Mouse (Mus musculus) R1 (cell line): ENCODE data around the gene Olfml3.

Experiments
- DNase-seq: peaks from one replicate; pipeline ENCODE4 v3.0.0-alpha.2; 2018; ENCODE audit warnings: low read depth, low spot score

Gene Olfml3

GRCm38 (mm10) chr3:103740342-103740741 is 2.5 kb upstream of the Olfml3 start:
- DNase-seq = peak; percentile 60

DNA sequence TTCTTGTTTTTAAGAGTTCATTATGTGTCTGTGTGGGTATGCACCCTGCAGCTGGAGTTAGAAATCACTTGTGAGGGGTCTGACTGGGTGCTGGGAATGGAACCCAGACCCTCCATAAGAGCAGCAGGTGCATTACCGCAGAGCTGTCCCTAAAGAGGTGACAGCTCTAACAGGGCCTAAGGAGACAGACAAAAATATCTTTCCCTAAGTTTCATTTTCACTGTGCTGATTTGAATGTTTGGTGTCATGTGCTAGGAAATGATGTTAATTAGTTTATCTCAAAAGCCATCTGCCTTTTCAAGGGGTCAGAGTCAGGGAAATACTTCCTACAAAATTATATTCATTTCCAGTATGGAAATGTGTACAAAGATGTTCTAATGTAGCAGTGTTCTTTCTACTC is 1.5 kb upstream of the Olfml3 start, which contains the start of gene Gm10964:
Gm10964 (plus strand) TSS at position 38 of the 400 bp plus-strand sequence.
- DNase-seq = no peak

- DNase-seq = no peak
Observed at GRCm38 (mm10) chr3:103737061-103737754, 593 bp downstream of the Olfml3 start.

DNA sequence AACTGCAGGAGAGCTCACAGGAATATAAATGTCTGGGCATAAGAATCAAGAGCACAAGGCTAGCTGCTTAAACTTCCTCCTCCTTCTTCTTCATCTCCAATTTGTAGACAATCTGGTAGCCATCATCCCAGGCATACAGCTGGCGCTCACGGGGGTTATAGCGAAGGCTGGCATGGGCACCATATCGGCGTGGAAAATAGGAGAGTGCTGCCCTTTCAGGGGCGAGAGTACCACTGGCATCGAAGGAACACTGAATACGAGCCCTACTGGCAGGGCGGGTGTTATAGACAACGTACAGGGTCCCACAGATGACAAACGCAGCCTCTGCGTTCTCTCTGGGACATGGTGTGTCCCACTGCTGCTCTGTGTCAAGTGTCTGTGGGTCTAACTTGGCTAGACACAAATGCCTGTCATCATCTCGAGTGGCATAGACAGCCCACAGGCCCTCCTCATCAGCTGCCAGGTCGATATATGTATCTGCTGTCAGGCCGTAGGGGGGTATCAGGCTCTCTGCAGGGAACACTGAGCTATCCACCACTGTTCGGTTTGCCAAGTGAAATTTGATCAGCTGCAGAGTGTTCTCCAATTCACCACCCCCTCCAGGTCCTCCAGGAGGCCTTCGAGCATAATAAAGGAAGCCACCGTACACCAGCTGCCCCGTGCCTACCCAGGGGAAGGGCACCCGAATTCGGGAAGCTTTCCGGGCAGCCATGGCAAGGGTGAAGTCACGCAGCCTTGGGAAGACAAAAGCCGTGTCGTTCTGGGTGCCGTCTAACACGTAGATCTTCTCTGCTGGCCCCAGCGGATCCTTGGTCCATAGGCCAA is 1.8 kb downstream of the Olfml3 start:
- no peak for DNase-seq

GRCm38 (mm10) chr3:103734696-103735519 is 2.9 kb downstream of the Olfml3 start:
- DNase-seq = no peak

- peak; percentile 40 for DNase-seq
Observed at GRCm38 (mm10) chr3:103733799-103734695, 3.8 kb downstream of the Olfml3 start.

GRCm38 (mm10) chr3:103733176-103733575 is 4.6 kb downstream of the Olfml3 start:
- no peak for DNase-seq

- no peak for DNase-seq
Observed at GRCm38 (mm10) chr3:103732116-103732515, 5.7 kb downstream of the Olfml3 start.

DNA sequence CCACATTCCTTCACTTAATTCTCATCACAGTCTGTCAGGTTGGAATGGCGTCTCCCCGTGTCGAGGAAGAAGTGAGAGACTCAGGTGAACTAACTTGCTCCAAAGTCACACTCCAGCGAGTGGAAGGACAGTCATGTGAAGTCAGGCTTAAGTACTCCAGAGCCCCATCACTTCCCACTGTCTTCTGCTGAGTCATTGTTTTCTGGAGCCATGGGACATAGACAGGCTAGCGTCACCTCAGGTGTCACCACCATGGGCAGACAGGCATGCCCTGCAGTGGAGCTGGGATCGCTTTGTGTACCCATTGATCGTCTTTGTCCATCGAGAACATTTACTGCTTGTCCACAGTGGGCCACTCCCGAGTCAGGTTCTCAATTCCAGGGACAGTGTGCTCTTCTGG is 8.0 kb downstream of the Olfml3 start:
- no peak for DNase-seq

DNA sequence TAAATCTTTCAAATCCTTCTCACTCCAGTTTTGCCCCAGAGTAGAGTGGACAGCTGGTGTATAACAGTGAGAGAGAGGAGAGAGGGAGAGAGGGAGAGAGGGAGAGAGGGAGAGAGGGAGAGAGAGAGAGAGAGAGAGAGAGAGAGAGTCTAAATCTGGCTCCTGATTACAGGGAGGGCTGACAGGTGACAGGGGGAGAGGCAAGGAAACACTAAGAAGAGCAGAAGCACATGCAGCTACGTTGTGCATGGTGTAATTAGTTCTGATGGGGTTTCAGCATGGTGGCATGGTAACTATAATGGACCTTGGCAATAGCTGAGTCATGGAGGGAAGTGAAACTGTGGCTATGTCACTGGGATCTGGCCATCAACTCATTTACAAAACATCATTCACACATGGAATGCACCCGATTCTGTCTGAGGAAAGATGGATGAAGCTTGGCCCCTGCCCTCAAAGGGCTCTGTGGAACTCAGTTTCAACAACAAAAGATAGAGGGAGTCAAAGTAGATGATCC is 9.9 kb downstream of the Olfml3 start:
- DNase-seq = no peak

GRCm38 (mm10) chr3:103726642-103727041 is 11.2 kb downstream of the Olfml3 start:
- no peak for DNase-seq

DNA sequence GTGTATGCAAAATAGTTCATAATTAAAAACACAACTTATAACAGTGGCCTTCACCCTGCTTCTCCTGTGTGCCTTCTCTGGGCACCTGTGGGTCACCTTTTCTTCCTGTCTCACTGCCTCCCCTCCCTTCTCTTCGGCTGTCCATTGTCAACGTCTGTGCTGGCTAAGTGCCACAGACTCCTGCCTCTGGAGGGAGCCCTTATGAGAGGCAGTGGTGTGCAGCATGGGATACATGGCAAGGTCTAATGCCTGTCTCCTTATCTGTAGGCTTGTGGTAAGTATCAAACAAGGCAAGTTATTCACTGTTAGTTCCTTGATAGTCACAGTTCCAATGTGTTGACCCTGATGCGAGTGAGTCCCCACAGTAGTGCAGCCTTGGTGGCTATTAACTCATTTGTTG is 13.7 kb downstream of the Olfml3 start:
- no peak for DNase-seq

GRCm38 (mm10) chr3:103718728-103719127 is 19.1 kb downstream of the Olfml3 start:
- no peak for DNase-seq

- DNase-seq = no peak
Observed at GRCm38 (mm10) chr3:103716774-103717760, 20.7 kb downstream of the Olfml3 start.

GRCm38 (mm10) chr3:103715762-103716693 is 21.8 kb downstream of the Olfml3 start:
- DNase-seq = no peak

- DNase-seq = no peak
Observed at GRCm38 (mm10) chr3:103714942-103715341, 22.9 kb downstream of the Olfml3 start.

- peak; percentile 86 for DNase-seq
Observed at GRCm38 (mm10) chr3:103714236-103714875, 23.4 kb downstream of the Olfml3 start.

DNA sequence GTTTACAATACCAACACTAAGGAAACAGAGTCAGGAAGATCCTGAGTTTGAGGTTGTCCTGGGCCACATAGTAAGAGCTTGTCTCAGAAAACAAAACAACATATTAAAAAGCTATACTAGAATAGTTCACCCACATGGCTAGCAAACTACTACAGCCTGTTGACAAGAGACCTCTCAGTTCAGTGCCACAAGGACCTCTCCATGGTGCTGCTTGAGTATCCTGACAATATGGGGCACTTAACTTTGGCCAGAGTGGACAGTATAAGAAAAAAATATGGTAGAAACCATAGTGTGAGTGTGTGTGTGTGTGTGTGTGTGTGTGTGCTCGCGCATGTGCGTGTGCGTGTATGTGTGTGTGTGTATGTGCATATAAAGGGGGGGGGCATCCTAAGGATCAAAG is 25.6 kb downstream of the Olfml3 start:
- no peak for DNase-seq
